Mouse (Mus musculus) mesoderm, embryonic 11.5 days (tissue): ENCODE measurements at regions not wholly inside any gene's neighbourhood (a gene's known extent, or its start where the extent isn't known, plus 50 kb on each side); places are given as distances from the start of the nearest gene placed in this dataset.

ENCODE experiments used
- DNase-seq: peaks from one replicate; pipeline ENCODE4 v3.0.0-alpha.2; 2012; ENCODE audit warnings: low read depth, low spot score

- DNase-seq, result peak; percentile 68
These were observed 456.1 kb upstream of the Kirrel3 start for GRCm38 (mm10) chr9:34029503-34030169.

GRCm38 (mm10) chr9:34054435-34054834 lies 431.3 kb upstream of the Kirrel3 start:
- peak; percentile 16 for DNase-seq
